Mouse (Mus musculus): Measurements from ENCODE around the gene Tm4sf4. TPM values are rescaled to one million over a fixed set of nuclear protein-coding genes. Genes with fewer than 3 reads are reported as not detected.

Tm4sf4 gene
- polyA plus RNA-seq, 1 experiment from 2014 or later = 13.2 TPM

- Histone ChIP-seq H3K27ac (replicated peaks) (no peak overlapping the region), H3K4me1 (replicated peaks; ENCODE audit: control insufficient read depth, insufficient read depth) (no peaks in the 10 kb centered on the region), H3K36me3 (ENCODE audit: control insufficient read depth, insufficient read depth, low read length) (no peaks in the 10 kb centered on the region), H3K9me3 (ENCODE audit: control insufficient read depth, low read length) (no peaks in the 10 kb centered on the region), H3K4me3 (ENCODE audit: low read depth, low read length) (no peak overlapping the region), H3K27me3 (ENCODE audit: control insufficient read depth, insufficient read depth, low read length) (no peaks in the 10 kb centered on the region), H3K9ac (ENCODE audit: low read length) (no peak overlapping the region), H3K4me2 (replicated peaks; ENCODE audit: low read depth) (no peak overlapping the region)
- 53% methylated on average over 4 of the region's 4 CpGs for WGBS
- TF ChIP-seq CTCF (IDR thresholded peaks at IDR 0.05; ENCODE audit: low read depth) (no peak), EP300 (optimal IDR thresholded peaks at IDR 0.05) (no peak)
- ATAC-seq (ENCODE audit: low FRiP score, low TSS enrichment) (no peak), DNase-seq (ENCODE audit: low spot score) (no peak)
Measured at GRCm38 (mm10) chr3:57480640-57481039, 55.5 kb downstream of the Tm4sf4 start.

- no peaks in the 10 kb centered on the region for H3K27me3 ChIP-seq (ENCODE audit: control insufficient read depth, insufficient read depth, low read length)
Measured at GRCm38 (mm10) chr3:57481981-57482380, 56.9 kb downstream of the Tm4sf4 start.

GRCm38 (mm10) chr3:57486068-57486467 lies 61.0 kb downstream of the Tm4sf4 start:
- no peaks in the 10 kb centered on the region for H3K27me3 ChIP-seq (ENCODE audit: control insufficient read depth, insufficient read depth, low read length)
- no peak overlapping the region for H3K4me3 ChIP-seq (ENCODE audit: low read depth, low read length)
- H3K36me3 ChIP-seq (ENCODE audit: control insufficient read depth, insufficient read depth, low read length) = no peaks in the 10 kb centered on the region
- TF ChIP-seq CTCF (IDR thresholded peaks at IDR 0.05; ENCODE audit: low read depth) (no peak), EP300 (optimal IDR thresholded peaks at IDR 0.05) (no peak)
- H3K9me3 ChIP-seq (ENCODE audit: control insufficient read depth, low read length) = no peaks in the 10 kb centered on the region
- no peak overlapping the region for H3K27ac ChIP-seq (replicated peaks)
- no peak for DNase-seq (ENCODE audit: low spot score)
- H3K4me1 ChIP-seq (replicated peaks; ENCODE audit: control insufficient read depth, insufficient read depth) = no peaks in the 10 kb centered on the region
- no peak overlapping the region for H3K4me2 ChIP-seq (replicated peaks; ENCODE audit: low read depth)
- 91% methylated on average over 4 of the region's 4 CpGs for WGBS
- no peak for ATAC-seq (ENCODE audit: low FRiP score, low TSS enrichment)
- H3K9ac ChIP-seq (ENCODE audit: low read length) = no peak overlapping the region

More at GRCm38 (mm10) chr3:57481981-57482380, 56.9 kb downstream of the Tm4sf4 start:
- ATAC-seq (ENCODE audit: low FRiP score, low TSS enrichment) (no peak), DNase-seq (ENCODE audit: low spot score) (no peak)
- H3K4me2 ChIP-seq (replicated peaks; ENCODE audit: low read depth) = no peak overlapping the region
- H3K4me1 ChIP-seq (replicated peaks; ENCODE audit: control insufficient read depth, insufficient read depth) = no peaks in the 10 kb centered on the region
- no peaks in the 10 kb centered on the region for H3K9me3 ChIP-seq (ENCODE audit: control insufficient read depth, low read length)
- no peaks in the 10 kb centered on the region for H3K36me3 ChIP-seq (ENCODE audit: control insufficient read depth, insufficient read depth, low read length)
- H3K9ac ChIP-seq (ENCODE audit: low read length) = no peak overlapping the region
- H3K4me3 ChIP-seq (ENCODE audit: low read depth, low read length) = no peak overlapping the region
- WGBS = 61% methylated on average over 5 of the region's 5 CpGs
- TF ChIP-seq CTCF (IDR thresholded peaks at IDR 0.05; ENCODE audit: low read depth) (no peak), EP300 (optimal IDR thresholded peaks at IDR 0.05) (no peak)
- H3K27ac ChIP-seq (replicated peaks) = no peak overlapping the region

- TF ChIP-seq CTCF (IDR thresholded peaks at IDR 0.05; ENCODE audit: low read depth) (no peak), EP300 (optimal IDR thresholded peaks at IDR 0.05) (no peak)
- ATAC-seq (ENCODE audit: low FRiP score, low TSS enrichment) (peak; percentile 68; the same call in 1 of the 2 replicates), DNase-seq (ENCODE audit: low spot score) (peak; percentile 21)
- H3K9me3 ChIP-seq (ENCODE audit: control insufficient read depth, low read length) = no peaks in the 10 kb centered on the region
- no peak overlapping the region for H3K9ac ChIP-seq (ENCODE audit: low read length)
- 31% methylated on average over 8 of the region's 8 CpGs for WGBS
- H3K27me3 ChIP-seq (ENCODE audit: control insufficient read depth, insufficient read depth, low read length) = no peaks in the 10 kb centered on the region
- H3K36me3 ChIP-seq (ENCODE audit: control insufficient read depth, insufficient read depth, low read length) = no peaks in the 10 kb centered on the region
- H3K27ac ChIP-seq (replicated peaks) = peak overlapping the region; percentile 67
- H3K4me2 ChIP-seq (replicated peaks; ENCODE audit: low read depth) = peak overlapping the region; percentile 6; the same call in 1 of the 2 replicates
- no peak overlapping the region for H3K4me3 ChIP-seq (ENCODE audit: low read depth, low read length)
- H3K4me1 ChIP-seq (replicated peaks; ENCODE audit: control insufficient read depth, insufficient read depth) = no peaks in the 10 kb centered on the region
Measured at GRCm38 (mm10) chr3:57487455-57488153, 62.5 kb downstream of the Tm4sf4 start.

Other genes with a start within 250 kb of the Tm4sf4 start
- 65.9 and 69.6 TPM in 2 replicates for gene Tm4sf1, start 123.3 kb upstream of the Tm4sf4 start, polyA plus RNA-seq (2015; fragmentation: Nextera tagmentation; extraction: Ambion mirVana)
- gene Wwtr1, start 150.6 kb downstream of the Tm4sf4 start, polyA plus RNA-seq (2015; fragmentation: Nextera tagmentation; extraction: Ambion mirVana) = 20.7 and 21.0 TPM in 2 replicates
- 71.6 and 79.2 TPM in 2 replicates for gene Commd2, start 226.4 kb downstream of the Tm4sf4 start, polyA plus RNA-seq (2015; fragmentation: Nextera tagmentation; extraction: Ambion mirVana)